Mouse (Mus musculus): Measurements from ENCODE around the gene Ctdspl2. TPM values are rescaled to one million over a fixed set of nuclear protein-coding genes. Genes with fewer than 3 reads are reported as not detected.

The Ctdspl2 gene
- polyA plus RNA-seq, 1 experiment from 2014 or later, result 50.1 TPM

- 88% methylated on average over 5 of the region's 6 CpGs for WGBS
- Histone ChIP-seq H3K27ac (ENCODE audit: low read depth, low read length) (no peak overlapping the region), H3K9me3 (ENCODE audit: control insufficient read depth, low read length) (no peaks in the 10 kb centered on the region), H3K4me3 (ENCODE audit: low read depth, low read length) (no peak overlapping the region), H3K4me2 (replicated peaks; ENCODE audit: low read depth, low read length) (no peak overlapping the region), H3K27me3 (ENCODE audit: control insufficient read depth, insufficient read depth, low read length) (no peaks in the 10 kb centered on the region), H3K4me1 (replicated peaks; ENCODE audit: control insufficient read depth, insufficient read depth, low read length) (no peaks in the 10 kb centered on the region), H3K36me3 (ENCODE audit: control insufficient read depth, insufficient read depth, low read length) (no peaks in the 10 kb centered on the region), H3K9ac (ENCODE audit: low read depth, low read length) (no peak overlapping the region)
- ATAC-seq (ENCODE audit: low FRiP score), result no peak
- DNase-seq (ENCODE audit: low spot score), result no peak
Observed at GRCm38 (mm10) chr2:122031970-122032369, 76.2 kb downstream of the Ctdspl2 start.

- DNase-seq (ENCODE audit: low spot score), result no peak
- H3K36me3 ChIP-seq (ENCODE audit: control insufficient read depth, insufficient read depth, low read length), result no peaks in the 10 kb centered on the region
- H3K27ac ChIP-seq (ENCODE audit: low read depth, low read length), result no peak overlapping the region
- H3K4me2 ChIP-seq (replicated peaks; ENCODE audit: low read depth, low read length), result no peak overlapping the region
- no peaks in the 10 kb centered on the region for H3K9me3 ChIP-seq (ENCODE audit: control insufficient read depth, low read length)
- no peak overlapping the region for H3K4me3 ChIP-seq (ENCODE audit: low read depth, low read length)
- H3K4me1 ChIP-seq (replicated peaks; ENCODE audit: control insufficient read depth, insufficient read depth, low read length), result no peaks in the 10 kb centered on the region
- no peak for ATAC-seq (ENCODE audit: low FRiP score)
- H3K9ac ChIP-seq (ENCODE audit: low read depth, low read length), result no peak overlapping the region
- 96% methylated on average over 3 of the region's 3 CpGs for WGBS
- no peaks in the 10 kb centered on the region for H3K27me3 ChIP-seq (ENCODE audit: control insufficient read depth, insufficient read depth, low read length)
Observed at GRCm38 (mm10) chr2:122036064-122036463, 80.3 kb downstream of the Ctdspl2 start.

GRCm38 (mm10) chr2:122043926-122044325, 88.1 kb downstream of the Ctdspl2 start:
- no peak for ATAC-seq (ENCODE audit: low FRiP score)
- Histone ChIP-seq H3K36me3 (ENCODE audit: control insufficient read depth, insufficient read depth, low read length) (0 out of 2 replicates have a peak, but pooled peaks cover 5% of the 10 kb centered on the region), H3K27ac (ENCODE audit: low read depth, low read length) (no peak overlapping the region), H3K4me2 (replicated peaks; ENCODE audit: low read depth, low read length) (no peak overlapping the region), H3K9ac (ENCODE audit: low read depth, low read length) (no peak overlapping the region), H3K9me3 (ENCODE audit: control insufficient read depth, low read length) (no peaks in the 10 kb centered on the region), H3K4me3 (ENCODE audit: low read depth, low read length) (no peak overlapping the region), H3K27me3 (ENCODE audit: control insufficient read depth, insufficient read depth, low read length) (no peaks in the 10 kb centered on the region), H3K4me1 (replicated peaks; ENCODE audit: control insufficient read depth, insufficient read depth, low read length) (no peaks in the 10 kb centered on the region)
- no peak for DNase-seq (ENCODE audit: low spot score)

DNA sequence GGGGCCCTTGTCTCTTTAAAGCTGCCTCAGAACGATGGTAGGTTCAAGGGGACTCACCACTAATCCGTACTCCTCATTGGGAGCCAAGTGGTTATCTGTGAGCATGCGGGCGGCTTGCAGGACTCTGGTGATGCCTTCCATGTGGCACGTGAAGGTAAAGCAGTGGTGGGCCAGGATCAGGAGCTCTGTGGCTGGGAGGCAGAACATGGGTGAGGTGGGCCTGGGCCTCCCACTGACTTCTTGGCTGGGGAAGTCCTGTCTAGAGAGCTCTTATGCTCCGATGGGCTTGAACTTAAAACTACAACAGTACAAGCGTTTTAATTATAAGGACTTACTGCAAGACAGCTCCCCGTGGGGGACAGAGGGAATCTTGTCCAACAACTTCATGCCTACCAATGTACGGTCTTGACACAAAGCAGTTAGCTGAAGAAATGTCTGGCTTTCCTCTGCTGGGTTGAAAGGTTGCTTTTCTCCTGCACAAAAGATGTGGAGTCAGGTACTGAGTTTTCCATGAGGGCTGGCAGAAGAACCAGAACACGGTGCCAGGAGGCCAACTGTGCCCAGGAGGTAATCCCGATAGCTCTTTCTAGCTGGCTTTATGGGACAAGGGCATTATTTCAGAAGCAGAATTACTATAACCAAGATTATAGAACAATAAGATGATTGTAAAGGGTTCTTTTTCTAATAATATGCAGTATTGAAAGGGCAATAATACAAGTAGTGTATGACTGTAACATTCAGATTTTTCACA, 103.7 kb downstream of the Ctdspl2 start:
- no peaks in the 10 kb centered on the region for H3K9me3 ChIP-seq (ENCODE audit: control insufficient read depth, low read length)
- H3K4me3 ChIP-seq (ENCODE audit: low read depth, low read length), result no peak overlapping the region
- ATAC-seq (ENCODE audit: low FRiP score) (no peak), DNase-seq (ENCODE audit: low spot score) (no peak)
- WGBS, result 95% methylated on average over 11 of the region's 11 CpGs
- peaks cover 3% of the 10 kb centered on the region; the same call in 1 of the 2 replicates for H3K36me3 ChIP-seq (ENCODE audit: control insufficient read depth, insufficient read depth, low read length)
- no peak overlapping the region for H3K4me2 ChIP-seq (replicated peaks; ENCODE audit: low read depth, low read length)
- H3K9ac ChIP-seq (ENCODE audit: low read depth, low read length), result no peak overlapping the region
- H3K27ac ChIP-seq (ENCODE audit: low read depth, low read length), result no peak overlapping the region
- no peaks in the 10 kb centered on the region for H3K4me1 ChIP-seq (replicated peaks; ENCODE audit: control insufficient read depth, insufficient read depth, low read length)
- H3K27me3 ChIP-seq (ENCODE audit: control insufficient read depth, insufficient read depth, low read length), result no peaks in the 10 kb centered on the region

Other genes with a start within 250 kb of the Ctdspl2 start
- 17.9 and 18.5 TPM in 2 replicates for gene Frmd5, start 148.9 kb upstream of the Ctdspl2 start, polyA plus RNA-seq (2014; fragmentation: Nextera tagmentation; extraction: Ambion mirVana)
- gene Casc4, start 89.0 kb upstream of the Ctdspl2 start, polyA plus RNA-seq (2014; fragmentation: Nextera tagmentation; extraction: Ambion mirVana), result 26.7 and 30.2 TPM in 2 replicates
- 0.48 and 0.53 TPM in 2 replicates for gene Mageb3, start 91 bp downstream of the Ctdspl2 start, polyA plus RNA-seq (2014; fragmentation: Nextera tagmentation; extraction: Ambion mirVana)
- gene Eif3j1, start 72.5 kb downstream of the Ctdspl2 start, polyA plus RNA-seq (2014; fragmentation: Nextera tagmentation; extraction: Ambion mirVana), result 12.8 and 13.7 TPM in 2 replicates
- gene Spg11, start 162.4 kb downstream of the Ctdspl2 start, polyA plus RNA-seq (2014; fragmentation: Nextera tagmentation; extraction: Ambion mirVana), result 11.4 and 11.8 TPM in 2 replicates
- 134 and 151 TPM in 2 replicates for gene B2m, start 191.7 kb downstream of the Ctdspl2 start, polyA plus RNA-seq (2014; fragmentation: Nextera tagmentation; extraction: Ambion mirVana)
- gene Trim69, start 204.7 kb downstream of the Ctdspl2 start, polyA plus RNA-seq (2014; fragmentation: Nextera tagmentation; extraction: Ambion mirVana), result not detected in 2 replicates
- gene Patl2, start 230.2 kb downstream of the Ctdspl2 start, polyA plus RNA-seq (2014; fragmentation: Nextera tagmentation; extraction: Ambion mirVana), result 0.09 TPM in 1 of 2 replicates, not detected in the other
- gene Terb2, start 230.3 kb downstream of the Ctdspl2 start, polyA plus RNA-seq (2014; fragmentation: Nextera tagmentation; extraction: Ambion mirVana), result not detected in 2 replicates